Mouse (Mus musculus) bone marrow macrophage, adult 2 months (primary cell): ENCODE measurements around the gene Rnf144b.

Experiments
- CTCF ChIP-seq: IDR thresholded peaks from 2 replicates; pipeline ENCODE4 v1.5.1; 2012; ENCODE audit warnings: low read depth, mild to moderate bottlenecking, low read length, moderate library complexity
- POLR2A ChIP-seq: IDR thresholded peaks from 2 replicates; pipeline ENCODE4 v1.6.1; 2012; ENCODE audit warnings: mild to moderate bottlenecking, low read depth, low read length, borderline replicate concordance

DNA sequence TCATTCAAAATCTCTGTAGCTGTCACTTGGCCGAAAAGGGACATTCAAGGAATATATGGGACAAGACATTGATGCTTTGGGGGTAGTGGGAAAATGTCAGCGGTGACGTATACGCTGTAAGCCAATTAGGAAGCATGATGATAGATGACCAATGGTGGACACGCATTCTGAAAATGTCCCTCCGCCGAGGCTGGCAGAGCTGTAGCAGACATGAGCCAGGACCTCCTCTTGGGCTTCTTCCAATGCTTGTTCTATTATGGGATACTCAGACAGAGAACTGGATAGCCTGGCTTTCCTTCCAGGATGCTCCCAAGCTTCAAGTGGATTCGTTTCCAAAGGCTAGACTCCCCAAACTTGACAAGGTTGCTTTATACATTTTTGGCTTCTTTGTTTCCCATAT, 141.9 kb downstream of the Rnf144b start:
- TF ChIP-seq CTCF (no peak), POLR2A (no peak)
